Mouse (Mus musculus) hindbrain, embryonic 16.5 days (tissue): ENCODE results near the gene Rit1. TPM values are rescaled to one million over a fixed set of nuclear protein-coding genes. Genes with fewer than 3 reads are reported as not detected.
A peak's percentile ranks its signal among the peaks of the same experiment; 100 is the strongest.

Source experiments
- ATAC-seq: fragments of 200-750 bp; cut with Nextera tagmentation; 2 replicates; pipeline ENCODE4 v1.8.0; 2017; ENCODE audit warnings: moderate TSS enrichment, moderate library complexity
- H3K27ac ChIP-seq: fragments of 300-500 bp; sonication (generic); 2 replicates; pipeline ENCODE4 v1.5.1; 2014; ENCODE audit warnings: low read depth, mild to moderate bottlenecking, control low read depth, low read length, moderate library complexity
- H3K27me3 ChIP-seq: fragments of 300-500 bp; sonication (generic); replicated peaks from 2 replicates; pipeline ENCODE4 v1.6.1; 2014; ENCODE audit warnings: low read length; ENCODE audit not compliant: control insufficient read depth, insufficient read depth
- H3K36me3 ChIP-seq: fragments of 300-500 bp; sonication (generic); 2 replicates; pipeline ENCODE4 v1.6.1; 2014; ENCODE audit warnings: mild to moderate bottlenecking, low read length, moderate library complexity, mixed read lengths; ENCODE audit not compliant: control insufficient read depth, insufficient read depth
- H3K4me1 ChIP-seq: fragments of 300-500 bp; sonication (generic); 2 replicates; pipeline ENCODE4 v1.6.1; 2014; ENCODE audit warnings: low read depth, low read length; ENCODE audit not compliant: control insufficient read depth, insufficient read depth
- H3K4me2 ChIP-seq: fragments of 300-500 bp; sonication (generic); 2 replicates; pipeline ENCODE4 v1.6.1; 2014; ENCODE audit warnings: mild to moderate bottlenecking, low read length, control low read depth, moderate library complexity
- H3K4me3 ChIP-seq: fragments of 300-500 bp; sonication (generic); 2 replicates; pipeline ENCODE4 v1.5.1; 2014; ENCODE audit warnings: mild to moderate bottlenecking, low read length, control low read depth, moderate library complexity
- H3K9ac ChIP-seq: fragments of 300-500 bp; sonication (generic); 2 replicates; pipeline ENCODE4 v1.6.1; 2014; ENCODE audit warnings: low read depth, mild to moderate bottlenecking, control low read depth, low read length, moderate library complexity
- H3K9me3 ChIP-seq: fragments of 300-500 bp; sonication (generic); 2 replicates; pipeline ENCODE4 v1.6.1; 2014; ENCODE audit warnings: mild to moderate bottlenecking, low read length, moderate library complexity; ENCODE audit not compliant: control insufficient read depth
- WGBS: fragments of 180-500 bp; shearing (Covaris S2); extraction: QIAGEN DNeasy Blood & Tissue Kit; methylation state at CpG from one replicate; pipeline ENCODE4 v1.1.7; 2014; 5-methylcytosine and 5-hydroxymethylcytosine counted together
- polyA plus RNA-seq: library from polyadenylated mRNA; unstranded; fragments of >200 nt; fragmentation: Nextera tagmentation; extraction: Ambion mirVana; gene quantifications from 2 replicates; pipeline ENCODE4 v1.2.1, GENCODE M21; 2015

The Rit1 gene
- polyA plus RNA-seq, 1 experiment from 2014 or later: 72.2 TPM

- Histone ChIP-seq H3K27me3 (no peaks in the 10 kb centered on the region), H3K4me2 (peak overlapping the region; percentile 44), H3K4me1 (peaks cover 8% of the 10 kb centered on the region), H3K9ac (no peak overlapping the region), H3K27ac (no peak overlapping the region), H3K9me3 (no peaks in the 10 kb centered on the region), H3K36me3 (peaks cover 12% of the 10 kb centered on the region; the same call in 1 of the 2 replicates), H3K4me3 (peak overlapping the region; percentile 2; the same call in 1 of the 2 replicates)
- no peak for ATAC-seq
- 57% methylated on average over 1 of the region's 1 CpGs for WGBS
Measured at GRCm38 (mm10) chr3:88717831-88718230, 1.2 kb downstream of the Rit1 start.

- no peak overlapping the region for H3K4me2 ChIP-seq
- H3K27ac ChIP-seq: no peak overlapping the region
- H3K9me3 ChIP-seq: no peaks in the 10 kb centered on the region
- 62% methylated on average over 2 of the region's 2 CpGs for WGBS
- no peak overlapping the region for H3K4me3 ChIP-seq
- H3K4me1 ChIP-seq: peaks cover 8% of the 10 kb centered on the region
- H3K36me3 ChIP-seq: 0 out of 2 replicates have a peak, but pooled peaks cover 7% of the 10 kb centered on the region
- no peak for ATAC-seq
- H3K27me3 ChIP-seq: no peaks in the 10 kb centered on the region
- H3K9ac ChIP-seq: no peak overlapping the region
Measured at GRCm38 (mm10) chr3:88719098-88719497, 2.5 kb downstream of the Rit1 start.

GRCm38 (mm10) chr3:88736556-88736955 is 19.9 kb downstream of the Rit1 start:
- Histone ChIP-seq H3K27me3 (no peaks in the 10 kb centered on the region), H3K4me2 (no peak overlapping the region), H3K9ac (no peak overlapping the region), H3K4me3 (no peak overlapping the region), H3K9me3 (no peaks in the 10 kb centered on the region), H3K27ac (no peak overlapping the region), H3K36me3 (no peaks in the 10 kb centered on the region; the same call in 1 of the 2 replicates), H3K4me1 (no peaks in the 10 kb centered on the region)
- no peak for ATAC-seq
- 84% methylated on average over 2 of the region's 2 CpGs for WGBS

GRCm38 (mm10) chr3:88738641-88739040 is 22.0 kb downstream of the Rit1 start:
- no peaks in the 10 kb centered on the region for H3K9me3 ChIP-seq
- ATAC-seq: no peak

GRCm38 (mm10) chr3:88740147-88740546 is 23.5 kb downstream of the Rit1 start:
- 97% methylated on average over 3 of the region's 3 CpGs for WGBS
- peaks cover 3% of the 10 kb centered on the region; the same call in 1 of the 2 replicates for H3K36me3 ChIP-seq

More at GRCm38 (mm10) chr3:88738641-88739040, 22.0 kb downstream of the Rit1 start:
- no peak overlapping the region for H3K4me3 ChIP-seq
- WGBS: 59% methylated on average over 3 of the region's 3 CpGs
- no peak overlapping the region for H3K27ac ChIP-seq
- H3K36me3 ChIP-seq: no peaks in the 10 kb centered on the region; the same call in 1 of the 2 replicates
- H3K27me3 ChIP-seq: no peaks in the 10 kb centered on the region
- no peak overlapping the region for H3K9ac ChIP-seq
- H3K4me2 ChIP-seq: no peak overlapping the region
- H3K4me1 ChIP-seq: no peaks in the 10 kb centered on the region

GRCm38 (mm10) chr3:88745534-88745933 is 28.9 kb downstream of the Rit1 start:
- Histone ChIP-seq H3K9me3 (peaks cover 7% of the 10 kb centered on the region; the same call in 1 of the 2 replicates), H3K4me1 (no peaks in the 10 kb centered on the region), H3K9ac (no peak overlapping the region), H3K36me3 (peaks cover 39% of the 10 kb centered on the region), H3K4me2 (no peak overlapping the region), H3K27ac (no peak overlapping the region), H3K27me3 (no peaks in the 10 kb centered on the region), H3K4me3 (no peak overlapping the region)
- ATAC-seq: no peak; the same call in 1 of the 2 replicates
- 87% methylated on average over 9 of the region's 9 CpGs for WGBS

More at GRCm38 (mm10) chr3:88740147-88740546, 23.5 kb downstream of the Rit1 start:
- Histone ChIP-seq H3K27ac (no peak overlapping the region), H3K4me1 (no peaks in the 10 kb centered on the region), H3K9me3 (no peaks in the 10 kb centered on the region), H3K4me2 (no peak overlapping the region), H3K9ac (no peak overlapping the region), H3K4me3 (no peak overlapping the region), H3K27me3 (no peaks in the 10 kb centered on the region)
- ATAC-seq: no peak

GRCm38 (mm10) chr3:88746139-88746870 is 29.7 kb downstream of the Rit1 start:
- Histone ChIP-seq H3K9ac (no peak overlapping the region), H3K9me3 (peaks cover 7% of the 10 kb centered on the region; the same call in 1 of the 2 replicates), H3K27me3 (no peaks in the 10 kb centered on the region), H3K4me1 (no peaks in the 10 kb centered on the region), H3K4me3 (no peak overlapping the region), H3K36me3 (peaks cover 41% of the 10 kb centered on the region), H3K27ac (no peak overlapping the region), H3K4me2 (no peak overlapping the region)
- no peak for ATAC-seq
- 94% methylated on average over 15 of the region's 15 CpGs for WGBS

GRCm38 (mm10) chr3:88746871-88747231 is 30.2 kb downstream of the Rit1 start:
- Histone ChIP-seq H3K36me3 (peaks cover 45% of the 10 kb centered on the region), H3K27me3 (no peaks in the 10 kb centered on the region), H3K27ac (no peak overlapping the region), H3K9ac (no peak overlapping the region), H3K4me1 (no peaks in the 10 kb centered on the region), H3K4me3 (no peak overlapping the region), H3K4me2 (no peak overlapping the region), H3K9me3 (peaks cover 7% of the 10 kb centered on the region; the same call in 1 of the 2 replicates)
- WGBS: 91% methylated on average over 4 of the region's 4 CpGs
- ATAC-seq: no peak

GRCm38 (mm10) chr3:88754283-88754682 is 37.6 kb downstream of the Rit1 start:
- no peaks in the 10 kb centered on the region for H3K9me3 ChIP-seq
- H3K27me3 ChIP-seq: no peaks in the 10 kb centered on the region
- H3K9ac ChIP-seq: no peak overlapping the region
- whole genome bisulfite sequencing: 74% methylated on average over 4 of the region's 4 CpGs
- no peak overlapping the region for H3K4me3 ChIP-seq
- H3K36me3 ChIP-seq: peaks cover 23% of the 10 kb centered on the region
- no peak overlapping the region for H3K27ac ChIP-seq
- peaks cover 35% of the 10 kb centered on the region for H3K4me1 ChIP-seq
- no peak overlapping the region for H3K4me2 ChIP-seq
- ATAC-seq: no peak
